In the genomic region with DNA sequence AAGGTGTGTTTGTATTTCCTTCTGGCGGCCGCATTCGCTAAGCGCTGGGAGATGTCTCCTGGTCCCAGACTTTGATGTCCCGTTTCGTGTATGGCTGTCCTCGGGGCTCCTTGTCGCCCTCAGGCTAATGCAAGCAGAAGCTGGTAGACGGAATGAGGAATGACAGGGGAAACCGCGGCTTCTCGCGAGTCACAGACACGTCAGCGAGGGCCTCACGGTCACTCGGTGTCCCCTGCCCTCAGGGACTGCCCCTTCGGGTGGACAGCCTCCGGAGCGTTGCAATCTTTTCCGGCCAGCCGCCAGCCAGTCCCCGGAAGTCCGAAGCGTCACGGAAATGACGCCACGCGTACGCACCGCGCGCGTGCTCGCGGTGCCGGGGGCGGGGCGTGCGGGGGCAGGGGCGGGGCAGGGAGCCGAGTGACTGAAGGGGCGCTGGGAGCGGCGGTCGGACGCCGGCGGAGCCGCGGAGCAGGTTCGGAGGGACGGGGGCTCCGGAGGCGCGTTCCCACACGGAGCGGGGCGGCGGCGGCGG, we compare ENCODE assay signal across 8 mouse cellular contexts. TPM values are rescaled to one million over a fixed set of nuclear protein-coding genes. Genes with fewer than 3 reads are reported as not detected.
DNase-seq lines count a peak whose midpoint lies in the region; ATAC-seq and TF ChIP-seq lines count a peak whose summit lies in the region.

Gene Rabgef1, plus strand, starts transcription at position 376 of the 532 bp plus-strand sequence.

- under 1% methylated on average over 37 of the region's 62 CpGs for WGBS in hindbrain, embryonic 11.5 days
- WGBS in lung, embryonic 16.5 days = 0% methylated on average over 36 of the region's 62 CpGs
- WGBS in thymus, adult 2 months = under 1% methylated on average over 62 of the region's 62 CpGs

- H3K4me2 ChIP-seq in hindbrain, embryonic 11.5 days (replicated peaks; ENCODE audit: low read depth, low read length) = peak within 1 kb of the TSS; percentile 74
- H3K4me2 ChIP-seq in lung, embryonic 16.5 days (ENCODE audit: low read depth, low read length) = peak within 1 kb of the TSS; percentile 73

- no peaks in the 10 kb centered on the region for H3K9me3 ChIP-seq in hindbrain, embryonic 11.5 days (ENCODE audit: control insufficient read depth, low read length)
- H3K9me3 ChIP-seq in lung, embryonic 16.5 days (ENCODE audit: control insufficient read depth, low read length) = no peaks in the 10 kb centered on the region

- no peaks in the 10 kb centered on the region for H3K27me3 ChIP-seq in hindbrain, embryonic 11.5 days (ENCODE audit: control insufficient read depth, insufficient read depth, low read length)
- no peaks in the 10 kb centered on the region for H3K27me3 ChIP-seq in lung, embryonic 16.5 days (ENCODE audit: control insufficient read depth, insufficient read depth, low read depth, low read length)
- H3K27me3 ChIP-seq in thymus, adult 2 months (ENCODE audit: control insufficient read depth, insufficient read depth, low read length) = no peaks in the 10 kb centered on the region

- peak; percentile 95 for TF ChIP-seq POLR2A in thymus, adult 2 months (IDR thresholded peaks at IDR 0.05; ENCODE audit: control insufficient read depth, extremely low read depth, insufficient read depth, low read length, poor library complexity)

- H3K4me3 ChIP-seq in hindbrain, embryonic 11.5 days (ENCODE audit: low read depth, low read length) = peak within 1 kb of the TSS; percentile 93
- peak within 1 kb of the TSS; percentile 93 for H3K4me3 ChIP-seq in lung, embryonic 16.5 days (ENCODE audit: low read length)
- H3K4me3 ChIP-seq in thymus, adult 2 months (ENCODE audit: control insufficient read depth, insufficient read depth, low read length) = peak within 1 kb of the TSS; percentile 66

- H3K36me3 ChIP-seq in hindbrain, embryonic 11.5 days (ENCODE audit: control insufficient read depth, insufficient read depth, low read length) = no peaks in the 10 kb centered on the region
- H3K36me3 ChIP-seq in lung, embryonic 16.5 days (ENCODE audit: control insufficient read depth, insufficient read depth, low read length) = no peaks in the 10 kb centered on the region
- no peaks in the 10 kb centered on the region for H3K36me3 ChIP-seq in thymus, adult 2 months (ENCODE audit: control insufficient read depth, insufficient read depth, low read length)

- no peak for TF ChIP-seq CTCF in thymus, adult 2 months (IDR thresholded peaks at IDR 0.05; ENCODE audit: borderline replicate concordance, control insufficient read depth, extremely low read depth, insufficient read depth, low read length, poor library complexity)

- peak within 1 kb of the TSS; percentile 76 for H3K27ac ChIP-seq in hindbrain, embryonic 11.5 days (ENCODE audit: low read depth, low read length)
- peak within 1 kb of the TSS; percentile 94 for H3K27ac ChIP-seq in lung, embryonic 16.5 days (ENCODE audit: low read length)
- peak within 1 kb of the TSS; percentile 42; the same call in 1 of the 2 replicates for H3K27ac ChIP-seq in thymus, adult 2 months (ENCODE audit: control insufficient read depth, insufficient read depth, low read length)

- 0 out of 2 replicates have a peak, but pooled peaks cover 4% of the 10 kb centered on the region for H3K4me1 ChIP-seq in hindbrain, embryonic 11.5 days (replicated peaks; ENCODE audit: control insufficient read depth, insufficient read depth, low read length)
- peaks cover 16% of the 10 kb centered on the region for H3K4me1 ChIP-seq in lung, embryonic 16.5 days (replicated peaks; ENCODE audit: control insufficient read depth, insufficient read depth, low read length)
- peaks cover 11% of the 10 kb centered on the region for H3K4me1 ChIP-seq in thymus, adult 2 months (replicated peaks; ENCODE audit: control insufficient read depth, insufficient read depth, low read length)

- ATAC-seq in hindbrain, embryonic 11.5 days (ENCODE audit: low FRiP score) = peak; percentile 93
- ATAC-seq in lung, embryonic 16.5 days (ENCODE audit: low read depth) = peak; percentile 96

- DNase-seq in NIH3T3 (ENCODE audit: low read depth) = peak; percentile 94
- peak; percentile 98 for DNase-seq in cerebellum, postnatal 10 days
- peak; percentile 87 to 91 for DNase-seq in frontal cortex, postnatal 10 days (ENCODE audit: low spot score in 2 of 2)
- peak; percentile 93 for DNase-seq in hindbrain, embryonic 11.5 days (ENCODE audit: low spot score)
- DNase-seq in layer of hippocampus, adult 9-11 months = peak; percentile 93
- peak; percentile 87 for DNase-seq in ovary, adult 18-20 months (ENCODE audit: low spot score)
- peak; percentile 87 for DNase-seq in thymus, adult 2 months

- H3K9ac ChIP-seq in hindbrain, embryonic 11.5 days (ENCODE audit: low read depth, low read length) = peak within 1 kb of the TSS; percentile 88
- peak within 1 kb of the TSS; percentile 78 for H3K9ac ChIP-seq in lung, embryonic 16.5 days (ENCODE audit: low read length)

RNA-seq across cellular contexts. Expression of gene Rabgef1, which starts in this region (rescaled TPM):
- polyA plus RNA-seq in hindbrain, embryonic 11.5 days (2014; fragmentation: Nextera tagmentation; extraction: Ambion mirVana) = 26.2 and 28.6 TPM in 2 replicates
- 31.1 and 32.4 TPM in 2 replicates for polyA plus RNA-seq in lung, embryonic 16.5 days (2015; fragmentation: Nextera tagmentation; extraction: Ambion mirVana)
- polyA plus RNA-seq in thymus, adult 2 months (2012; rRNA removed) = 19.7 and 21.0 TPM in 2 replicates

Comparison
In these comparisons a context has a peak if more than half of its experiments do, and no peak if none do; other contexts are left out.
1. Peak in every context shown above with its lines: DNase-seq, ATAC-seq, H3K4me3 ChIP-seq and H3K27ac ChIP-seq.
2. H3K27ac ChIP-seq: peak in every context shown above with its lines; median percentile 94 in lung, embryonic 16.5 days; 76 in hindbrain, embryonic 11.5 days; 42 in thymus, adult 2 months.